Mouse (Mus musculus): ENCODE measurements at regions not wholly inside any gene's neighbourhood (a gene's known extent, or its start where the extent isn't known, plus 50 kb on each side); places are given as distances from the start of the nearest gene placed in this dataset.

DNA sequence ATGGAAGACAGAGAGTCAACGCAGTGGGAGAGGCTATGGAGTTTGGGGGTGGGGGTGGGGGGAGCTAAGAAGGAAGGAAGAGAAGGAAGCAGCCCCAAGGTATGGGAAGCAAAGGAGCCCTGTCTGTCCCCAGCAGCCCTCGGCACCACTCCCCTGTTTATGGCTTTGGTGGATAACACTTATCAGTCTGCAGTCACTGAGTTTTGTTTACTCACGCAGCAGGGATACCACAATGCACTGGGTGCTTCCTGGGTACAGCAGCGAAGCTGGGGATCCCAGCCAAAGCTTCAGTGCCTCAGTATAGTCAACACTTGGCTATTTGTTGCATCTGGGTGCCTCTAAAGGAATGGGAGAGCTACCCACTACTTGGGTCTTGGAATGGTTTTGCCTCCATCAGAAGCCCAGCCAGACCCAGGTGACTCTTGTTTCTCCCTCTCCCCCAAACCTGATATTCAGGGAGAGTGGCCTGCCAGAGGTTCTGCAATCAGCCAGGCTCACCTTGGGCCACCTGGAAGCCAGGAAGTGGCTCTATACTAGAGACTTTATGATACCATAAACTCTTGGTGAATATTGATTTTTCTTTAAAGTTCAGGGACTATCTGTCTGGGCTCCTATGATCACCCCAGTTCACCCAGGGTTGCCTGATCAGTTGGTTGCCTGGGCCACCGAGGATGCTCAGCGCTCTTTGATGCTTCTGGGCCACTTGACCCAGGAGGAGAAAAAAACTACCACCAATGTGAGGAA, 74.5 kb upstream of the Dio3 start:
- TF ChIP-seq EP300 (IDR thresholded peaks at IDR 0.05; ENCODE audit: insufficient read depth, low read depth, low read length) (no peak), POLR2A (IDR thresholded peaks at IDR 0.05; ENCODE audit: insufficient read depth, low read depth, low read length) (no peak)
- H3K27me3 ChIP-seq (ENCODE audit: control insufficient read depth, insufficient read depth, low read length), result no peaks in the 10 kb centered on the region
- WGBS, result 45% methylated on average over 6 of the region's 6 CpGs

DNA sequence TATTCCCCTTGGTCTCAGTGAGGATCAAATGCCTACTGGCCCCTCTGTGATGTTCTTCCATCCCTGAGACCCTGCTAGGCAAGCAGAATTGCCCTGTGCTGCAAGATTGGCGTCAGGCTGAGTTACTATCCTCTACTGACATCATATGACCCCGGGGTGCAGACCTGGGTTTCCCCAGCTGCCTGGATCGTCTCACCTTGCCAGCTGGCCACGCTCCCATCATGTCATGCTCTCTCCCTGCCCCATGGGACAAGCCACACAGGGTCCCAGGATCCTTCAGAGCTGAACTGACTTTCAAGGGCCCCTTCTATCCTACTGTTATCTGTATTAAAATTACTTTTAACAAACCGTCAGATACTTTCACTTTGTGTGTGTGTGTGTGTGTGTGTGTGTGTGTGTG, 72.6 kb upstream of the Dio3 start:
- TF ChIP-seq EP300 (IDR thresholded peaks at IDR 0.05; ENCODE audit: insufficient read depth, low read depth, low read length) (no peak), POLR2A (IDR thresholded peaks at IDR 0.05; ENCODE audit: insufficient read depth, low read depth, low read length) (no peak), CTCF (IDR thresholded peaks at IDR 0.05) (no peak)
- Histone ChIP-seq H3K36me3 (ENCODE audit: control insufficient read depth, insufficient read depth, low read length) (no peaks in the 10 kb centered on the region), H3K27me3 (ENCODE audit: control insufficient read depth, insufficient read depth, low read length) (no peaks in the 10 kb centered on the region), H3K9ac (ENCODE audit: low read depth, low read length) (no peak overlapping the region), H3K79me2 (replicated peaks; ENCODE audit: control insufficient read depth, insufficient read depth, low read length) (no peaks in the 10 kb centered on the region), H3K4me1 (ENCODE audit: control insufficient read depth, insufficient read depth, low read length) (no peaks in the 10 kb centered on the region; the same call in none of the 2 replicates), H3K4me3 (no peak overlapping the region), H3K27ac (no peak overlapping the region)
- intact Hi-C loops (cut with DNase I), result no loop called here
- no peak for DNase-seq
- 41% methylated on average over 5 of the region's 5 CpGs for WGBS

More for the DNA sequence above, 74.5 kb upstream of the Dio3 start:
- H3K79me2 ChIP-seq (replicated peaks; ENCODE audit: control insufficient read depth, insufficient read depth, low read length), result no peaks in the 10 kb centered on the region
- intact Hi-C loops (cut with DNase I), result no loop called here
- no peak overlapping the region for H3K9ac ChIP-seq (ENCODE audit: low read depth, low read length)
- no peak overlapping the region for H3K4me3 ChIP-seq
- H3K27ac ChIP-seq, result no peak overlapping the region
- DNase-seq, result no peak
- no peaks in the 10 kb centered on the region for H3K36me3 ChIP-seq (ENCODE audit: control insufficient read depth, insufficient read depth, low read length)
- H3K4me1 ChIP-seq (ENCODE audit: control insufficient read depth, insufficient read depth, low read length), result no peaks in the 10 kb centered on the region; the same call in none of the 2 replicates

DNA sequence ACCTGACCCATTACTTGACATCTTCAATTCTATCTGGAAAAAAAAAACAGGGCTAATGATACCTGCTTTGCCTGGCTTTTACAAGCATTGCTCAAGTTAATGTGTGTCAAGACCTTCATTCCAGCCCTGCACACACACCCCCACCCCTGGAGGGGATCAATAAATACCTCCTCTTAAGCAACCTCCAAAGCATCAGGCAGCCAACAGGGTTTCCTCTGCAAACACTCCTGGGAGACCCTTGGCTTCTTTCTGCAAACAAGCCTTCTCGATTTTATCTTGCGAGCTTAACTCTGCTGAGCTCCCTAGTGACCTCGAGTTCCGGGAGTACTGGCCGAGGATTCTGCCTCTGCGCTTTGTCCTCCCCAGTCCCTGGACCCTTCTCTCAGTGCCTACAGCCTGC, 72.1 kb upstream of the Dio3 start:
- peak in 1 of 2 experiments; percentile 39 for DNase-seq
- TF ChIP-seq CTCF (IDR thresholded peaks at IDR 0.05), result no peak
- no peak for TF ChIP-seq POLR2A (IDR thresholded peaks at IDR 0.05; ENCODE audit: insufficient read depth, low read depth, low read length)
- TF ChIP-seq EP300 (IDR thresholded peaks at IDR 0.05; ENCODE audit: insufficient read depth, low read depth, low read length), result no peak
- 15% methylated on average over 6 of the region's 6 CpGs for WGBS
- no peak overlapping the region for H3K4me3 ChIP-seq
- H3K27ac ChIP-seq, result no peak overlapping the region
- no peaks in the 10 kb centered on the region; the same call in none of the 2 replicates for H3K4me1 ChIP-seq (ENCODE audit: control insufficient read depth, insufficient read depth, low read length)
- H3K27me3 ChIP-seq (ENCODE audit: control insufficient read depth, insufficient read depth, low read length), result no peaks in the 10 kb centered on the region
- H3K9ac ChIP-seq (ENCODE audit: low read depth, low read length), result no peak overlapping the region
- intact Hi-C loops (cut with DNase I), result no loop called here
- H3K79me2 ChIP-seq (replicated peaks; ENCODE audit: control insufficient read depth, insufficient read depth, low read length), result no peaks in the 10 kb centered on the region
- H3K36me3 ChIP-seq (ENCODE audit: control insufficient read depth, insufficient read depth, low read length), result no peaks in the 10 kb centered on the region

DNA sequence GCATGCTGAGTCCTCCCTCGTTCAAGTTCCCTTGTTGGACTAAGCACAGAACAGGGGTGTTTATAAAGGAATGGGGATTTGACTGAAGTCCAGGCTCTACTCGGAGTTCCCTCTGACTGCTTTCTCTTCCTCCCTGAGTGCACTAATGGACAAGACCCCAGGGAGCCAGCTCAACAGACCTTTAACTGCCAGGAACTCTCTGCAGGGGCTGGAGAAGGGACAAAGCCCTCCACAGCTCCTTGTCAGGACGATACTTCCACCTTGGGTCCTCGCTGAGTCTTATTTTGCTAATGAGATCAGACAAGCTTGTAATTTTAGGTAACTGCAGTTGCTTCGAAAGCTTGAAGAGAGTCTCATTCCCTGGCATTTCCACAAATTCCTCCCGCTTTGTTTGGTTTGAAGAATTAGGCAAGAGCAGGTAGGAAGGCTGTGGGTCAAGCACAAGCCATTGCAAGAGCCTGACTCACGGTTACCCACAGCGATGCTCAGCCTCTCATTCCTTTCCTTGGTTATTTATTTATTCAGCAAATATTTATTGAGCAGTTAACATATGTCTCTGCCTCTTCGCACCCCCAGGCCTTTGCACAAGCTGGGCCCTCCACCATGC, 71.5 kb upstream of the Dio3 start:
- H3K79me2 ChIP-seq (replicated peaks; ENCODE audit: control insufficient read depth, insufficient read depth, low read length), result no peaks in the 10 kb centered on the region
- intact Hi-C loops (cut with DNase I), result no loop called here
- no peak overlapping the region for H3K4me3 ChIP-seq
- no peaks in the 10 kb centered on the region for H3K36me3 ChIP-seq (ENCODE audit: control insufficient read depth, insufficient read depth, low read length)
- TF ChIP-seq POLR2A (IDR thresholded peaks at IDR 0.05; ENCODE audit: insufficient read depth, low read depth, low read length) (no peak), EP300 (IDR thresholded peaks at IDR 0.05; ENCODE audit: insufficient read depth, low read depth, low read length) (no peak), CTCF (IDR thresholded peaks at IDR 0.05) (no peak)
- no peak for DNase-seq
- H3K9ac ChIP-seq (ENCODE audit: low read depth, low read length), result no peak overlapping the region
- H3K27me3 ChIP-seq (ENCODE audit: control insufficient read depth, insufficient read depth, low read length), result no peaks in the 10 kb centered on the region
- H3K27ac ChIP-seq, result no peak overlapping the region
- WGBS, result 48% methylated on average over 9 of the region's 9 CpGs
- H3K4me1 ChIP-seq (ENCODE audit: control insufficient read depth, insufficient read depth, low read length), result no peaks in the 10 kb centered on the region; the same call in none of the 2 replicates

DNA sequence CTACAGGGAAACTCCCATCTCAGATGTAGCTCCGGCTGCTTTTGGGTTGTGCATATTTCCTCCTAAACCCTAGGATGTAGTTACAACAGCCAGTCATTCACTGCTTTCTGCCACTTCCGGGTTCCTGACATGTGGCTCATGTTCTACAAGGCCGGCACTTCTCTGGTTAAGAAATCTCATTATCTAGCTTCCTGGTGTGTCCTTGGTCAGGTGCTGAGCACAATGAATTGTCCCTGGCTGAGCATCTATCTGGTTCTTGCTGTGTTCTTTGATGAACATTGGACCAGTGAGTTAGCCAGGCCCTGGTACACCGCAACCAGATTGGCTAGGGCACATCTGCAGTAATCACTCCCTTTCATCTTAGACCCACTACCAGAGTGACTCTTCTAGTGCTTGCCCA, 66.2 kb upstream of the Dio3 start:
- intact Hi-C loops (cut with DNase I), result no loop called here
- H3K27ac ChIP-seq, result no peak overlapping the region
- no peak overlapping the region for H3K4me3 ChIP-seq
- no peak for TF ChIP-seq CTCF (IDR thresholded peaks at IDR 0.05)
- TF ChIP-seq POLR2A (IDR thresholded peaks at IDR 0.05; ENCODE audit: insufficient read depth, low read depth, low read length), result no peak
- TF ChIP-seq EP300 (IDR thresholded peaks at IDR 0.05; ENCODE audit: insufficient read depth, low read depth, low read length), result no peak
- no peaks in the 10 kb centered on the region for H3K27me3 ChIP-seq (ENCODE audit: control insufficient read depth, insufficient read depth, low read length)
- DNase-seq, result no peak
- H3K36me3 ChIP-seq (ENCODE audit: control insufficient read depth, insufficient read depth, low read length), result no peaks in the 10 kb centered on the region
- WGBS, result 59% methylated on average over 4 of the region's 4 CpGs
- no peaks in the 10 kb centered on the region for H3K4me1 ChIP-seq (ENCODE audit: control insufficient read depth, insufficient read depth, low read length)
- no peak overlapping the region for H3K9ac ChIP-seq (ENCODE audit: low read depth, low read length)
- no peaks in the 10 kb centered on the region for H3K79me2 ChIP-seq (replicated peaks; ENCODE audit: control insufficient read depth, insufficient read depth, low read length)

DNA sequence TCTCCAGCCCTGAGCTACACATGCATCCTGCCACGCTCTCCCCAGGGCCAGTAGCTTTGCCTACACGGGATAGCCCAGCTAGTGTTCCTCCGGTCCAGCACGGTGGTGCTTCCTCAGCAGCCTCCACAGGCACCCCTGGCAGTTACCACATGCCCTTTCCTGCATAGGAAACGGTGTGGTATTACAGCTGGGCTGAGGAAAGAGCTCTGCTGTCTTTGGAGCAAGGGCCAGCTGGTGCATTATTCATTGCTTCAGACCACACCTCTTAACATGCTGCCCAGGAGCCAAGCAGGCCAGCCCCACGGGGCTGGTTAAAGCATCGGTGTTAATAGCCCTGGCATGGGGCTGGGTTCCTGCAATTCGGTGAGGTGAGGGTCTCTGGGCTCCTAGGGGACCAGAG, 64.0 kb upstream of the Dio3 start:
- TF ChIP-seq CTCF (IDR thresholded peaks at IDR 0.05), result no peak
- no peak for TF ChIP-seq EP300 (IDR thresholded peaks at IDR 0.05; ENCODE audit: insufficient read depth, low read depth, low read length)
- no peak for TF ChIP-seq POLR2A (IDR thresholded peaks at IDR 0.05; ENCODE audit: insufficient read depth, low read depth, low read length)
- Histone ChIP-seq H3K27ac (no peak overlapping the region), H3K9ac (ENCODE audit: low read depth, low read length) (no peak overlapping the region), H3K4me1 (ENCODE audit: control insufficient read depth, insufficient read depth, low read length) (no peaks in the 10 kb centered on the region), H3K79me2 (replicated peaks; ENCODE audit: control insufficient read depth, insufficient read depth, low read length) (no peaks in the 10 kb centered on the region), H3K4me3 (no peak overlapping the region), H3K36me3 (ENCODE audit: control insufficient read depth, insufficient read depth, low read length) (no peaks in the 10 kb centered on the region), H3K27me3 (ENCODE audit: control insufficient read depth, insufficient read depth, low read length) (no peaks in the 10 kb centered on the region)
- intact Hi-C loops (cut with DNase I), result no loop called here
- DNase-seq, result no peak
- 37% methylated on average over 8 of the region's 8 CpGs for WGBS
